Mouse (Mus musculus): Measurements from ENCODE around the gene Slit3. TPM values are rescaled to one million over a fixed set of nuclear protein-coding genes. Genes with fewer than 3 reads are reported as not detected.

Slit3 gene
- polyA plus RNA-seq, 2 experiments, result 32.9 to 33.0 TPM

DNA sequence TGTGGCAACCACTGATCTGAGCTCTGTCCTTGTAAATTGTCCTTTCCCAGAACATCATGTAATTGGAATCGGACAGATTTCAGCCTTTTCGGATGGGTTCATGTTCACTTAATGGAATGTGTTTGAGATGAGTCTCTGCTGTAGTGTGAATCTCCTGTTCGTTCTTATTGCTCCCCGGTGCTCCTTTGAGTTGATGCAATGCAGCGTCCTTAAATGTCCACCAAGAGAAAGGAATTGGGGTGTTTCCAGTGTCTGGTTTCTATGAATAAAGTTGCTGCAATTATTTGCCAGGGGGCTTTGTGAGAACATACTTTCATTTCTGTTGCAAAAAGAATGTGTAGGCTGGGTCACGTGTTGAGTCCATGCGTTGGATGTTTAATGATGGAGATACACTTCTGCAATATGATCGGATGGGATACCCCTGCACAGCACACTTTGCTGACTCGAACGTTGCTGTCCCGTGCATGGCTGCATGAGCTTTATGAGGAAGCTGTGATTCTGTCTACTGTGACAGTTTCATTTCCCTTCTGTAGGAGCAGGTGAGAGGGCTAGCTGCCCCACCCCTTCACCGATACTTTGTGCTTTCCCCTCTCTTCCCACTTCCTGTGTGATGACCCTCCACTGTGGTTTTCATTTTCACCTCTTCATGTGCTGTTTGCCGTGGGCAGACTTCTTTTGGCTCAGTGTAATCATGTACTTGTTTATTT lies 30.2 kb upstream of the Slit3 start:
- Histone ChIP-seq H3K4me2 (replicated peaks; ENCODE audit: low read depth, low read length, severe bottlenecking) (no peak overlapping the region), H3K36me3 (ENCODE audit: control insufficient read depth, insufficient read depth, low read length) (no peaks in the 10 kb centered on the region), H3K9ac (ENCODE audit: low read depth, low read length, severe bottlenecking) (no peak overlapping the region), H3K4me3 (replicated peaks; ENCODE audit: low read length) (no peak overlapping the region), H3K9me3 (ENCODE audit: control insufficient read depth, low read length) (no peaks in the 10 kb centered on the region), H3K27me3 (ENCODE audit: control insufficient read depth, insufficient read depth, low read length) (no peaks in the 10 kb centered on the region), H3K27ac (replicated peaks; ENCODE audit: low read depth, low read length) (no peak overlapping the region), H3K4me1 (ENCODE audit: control insufficient read depth, insufficient read depth, low read length) (peaks cover 3% of the 10 kb centered on the region)
- WGBS, result 85% methylated on average over 13 of the region's 13 CpGs
- ATAC-seq (ENCODE audit: low FRiP score, low read depth), result no peak
- DNase-seq (ENCODE audit: low spot score), result no peak
- no peak for TF ChIP-seq POLR2A (IDR thresholded peaks at IDR 0.05; ENCODE audit: borderline replicate concordance, extremely low read depth, insufficient read depth, insufficient read length)

GRCm38 (mm10) chr11:35096538-35096937 lies 24.5 kb upstream of the Slit3 start:
- no peaks in the 10 kb centered on the region for H3K27me3 ChIP-seq (ENCODE audit: control insufficient read depth, insufficient read depth, low read length)

GRCm38 (mm10) chr11:35109781-35110180 lies 11.2 kb upstream of the Slit3 start:
- Histone ChIP-seq H3K4me2 (replicated peaks; ENCODE audit: low read depth, low read length, severe bottlenecking) (no peak overlapping the region), H3K4me1 (ENCODE audit: control insufficient read depth, insufficient read depth, low read length) (no peaks in the 10 kb centered on the region), H3K27me3 (ENCODE audit: control insufficient read depth, insufficient read depth, low read length) (no peaks in the 10 kb centered on the region), H3K9me3 (ENCODE audit: control insufficient read depth, low read length) (0 out of 2 replicates have a peak, but pooled peaks cover 3% of the 10 kb centered on the region), H3K9ac (ENCODE audit: low read depth, low read length, severe bottlenecking) (no peak overlapping the region), H3K27ac (replicated peaks; ENCODE audit: low read depth, low read length) (no peak overlapping the region), H3K4me3 (replicated peaks; ENCODE audit: low read length) (no peak overlapping the region), H3K36me3 (ENCODE audit: control insufficient read depth, insufficient read depth, low read length) (no peaks in the 10 kb centered on the region)
- no peak for ATAC-seq (ENCODE audit: low FRiP score, low read depth)
- TF ChIP-seq POLR2A (IDR thresholded peaks at IDR 0.05; ENCODE audit: borderline replicate concordance, extremely low read depth, insufficient read depth, insufficient read length), result no peak
- 34% methylated on average over 4 of the region's 4 CpGs for WGBS
- no peak for DNase-seq (ENCODE audit: low spot score)

More at GRCm38 (mm10) chr11:35096538-35096937, 24.5 kb upstream of the Slit3 start:
- TF ChIP-seq POLR2A (IDR thresholded peaks at IDR 0.05; ENCODE audit: borderline replicate concordance, extremely low read depth, insufficient read depth, insufficient read length), result no peak
- no peak overlapping the region for H3K4me3 ChIP-seq (replicated peaks; ENCODE audit: low read length)
- H3K27ac ChIP-seq (replicated peaks; ENCODE audit: low read depth, low read length), result no peak overlapping the region
- no peaks in the 10 kb centered on the region for H3K9me3 ChIP-seq (ENCODE audit: control insufficient read depth, low read length)
- H3K9ac ChIP-seq (ENCODE audit: low read depth, low read length, severe bottlenecking), result no peak overlapping the region
- no peaks in the 10 kb centered on the region for H3K4me1 ChIP-seq (ENCODE audit: control insufficient read depth, insufficient read depth, low read length)
- no peak overlapping the region for H3K4me2 ChIP-seq (replicated peaks; ENCODE audit: low read depth, low read length, severe bottlenecking)
- no peaks in the 10 kb centered on the region for H3K36me3 ChIP-seq (ENCODE audit: control insufficient read depth, insufficient read depth, low read length)
- DNase-seq (ENCODE audit: low spot score) (no peak), ATAC-seq (ENCODE audit: low FRiP score, low read depth) (no peak)
- 49% methylated on average over 5 of the region's 5 CpGs for WGBS

- ATAC-seq (ENCODE audit: low FRiP score, low read depth) (no peak), DNase-seq (ENCODE audit: low spot score) (no peak)
- Histone ChIP-seq H3K36me3 (ENCODE audit: control insufficient read depth, insufficient read depth, low read length) (no peaks in the 10 kb centered on the region), H3K4me2 (replicated peaks; ENCODE audit: low read depth, low read length, severe bottlenecking) (no peak overlapping the region), H3K27me3 (ENCODE audit: control insufficient read depth, insufficient read depth, low read length) (no peaks in the 10 kb centered on the region), H3K9ac (ENCODE audit: low read depth, low read length, severe bottlenecking) (no peak overlapping the region), H3K4me1 (ENCODE audit: control insufficient read depth, insufficient read depth, low read length) (no peaks in the 10 kb centered on the region), H3K9me3 (ENCODE audit: control insufficient read depth, low read length) (no peaks in the 10 kb centered on the region), H3K27ac (replicated peaks; ENCODE audit: low read depth, low read length) (no peak overlapping the region), H3K4me3 (replicated peaks; ENCODE audit: low read length) (no peak overlapping the region)
- no peak for TF ChIP-seq POLR2A (IDR thresholded peaks at IDR 0.05; ENCODE audit: borderline replicate concordance, extremely low read depth, insufficient read depth, insufficient read length)
- WGBS, result 77% methylated on average over 1 of the region's 2 CpGs
Measured at GRCm38 (mm10) chr11:35110784-35111183, 10.2 kb upstream of the Slit3 start.

DNA sequence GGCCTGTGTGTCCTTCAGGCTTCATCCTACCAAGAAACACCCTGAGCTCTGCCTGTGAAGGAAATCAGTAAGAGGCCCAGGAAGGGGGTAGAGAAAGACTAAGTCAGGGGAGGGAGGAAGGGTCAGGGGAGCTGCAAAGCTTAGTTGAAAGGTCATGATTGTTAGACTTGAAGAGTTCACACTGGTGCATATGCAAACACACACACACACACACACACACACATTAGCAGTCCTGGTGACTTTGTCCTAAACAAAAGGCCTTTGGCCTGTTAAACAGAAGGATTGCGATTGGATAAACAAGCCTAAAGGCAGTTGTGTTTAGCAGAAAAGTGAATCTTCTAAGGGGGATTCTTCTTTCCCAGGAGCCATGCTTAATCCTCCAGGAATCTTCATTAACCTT lies 7.7 kb upstream of the Slit3 start:
- Histone ChIP-seq H3K4me1 (ENCODE audit: control insufficient read depth, insufficient read depth, low read length) (no peaks in the 10 kb centered on the region), H3K4me3 (replicated peaks; ENCODE audit: low read length) (no peak overlapping the region), H3K27me3 (ENCODE audit: control insufficient read depth, insufficient read depth, low read length) (no peaks in the 10 kb centered on the region), H3K4me2 (replicated peaks; ENCODE audit: low read depth, low read length, severe bottlenecking) (no peak overlapping the region), H3K9ac (ENCODE audit: low read depth, low read length, severe bottlenecking) (peak overlapping the region; percentile 3; the same call in 1 of the 2 replicates), H3K27ac (replicated peaks; ENCODE audit: low read depth, low read length) (no peak overlapping the region), H3K9me3 (ENCODE audit: control insufficient read depth, low read length) (no peaks in the 10 kb centered on the region), H3K36me3 (ENCODE audit: control insufficient read depth, insufficient read depth, low read length) (no peaks in the 10 kb centered on the region)
- TF ChIP-seq POLR2A (IDR thresholded peaks at IDR 0.05; ENCODE audit: borderline replicate concordance, extremely low read depth, insufficient read depth, insufficient read length), result no peak
- ATAC-seq (ENCODE audit: low FRiP score, low read depth) (no peak), DNase-seq (ENCODE audit: low spot score) (no peak)
- WGBS, result 86% methylated on average over 1 of the region's 1 CpGs

Data from limb, embryonic 14.5 days (tissue).